Mouse (Mus musculus): Measurements from ENCODE around the gene Tbxa2r. TPM values are rescaled to one million over a fixed set of nuclear protein-coding genes. Genes with fewer than 3 reads are reported as not detected.

The Tbxa2r gene
- polyA plus RNA-seq, 1 experiment from 2014 or later: 4.4 TPM

GRCm38 (mm10) chr10:81365073-81365472 is 36.5 kb downstream of the Tbxa2r start:
- WGBS: 28% methylated on average over 4 of the region's 4 CpGs
- Histone ChIP-seq H3K27ac (replicated peaks) (no peak overlapping the region), H3K9ac (replicated peaks) (no peak overlapping the region; the same call in 1 of the 2 replicates), H3K9me3 (no peaks in the 10 kb centered on the region), H3K27me3 (peaks cover 36% of the 10 kb centered on the region), H3K36me3 (peaks cover 41% of the 10 kb centered on the region), H3K4me2 (replicated peaks) (peak overlapping the region; percentile 48; the same call in 1 of the 2 replicates), H3K4me1 (peaks cover 51% of the 10 kb centered on the region), H3K4me3 (no peak overlapping the region)
- ATAC-seq (ENCODE audit: low FRiP score, low read depth): peak; percentile 10; the same call in 1 of the 2 replicates

GRCm38 (mm10) chr10:81365672-81366476 is 37.3 kb downstream of the Tbxa2r start, which contains the start of gene 4930404N11Rik:
TSS of gene 4930404N11Rik (minus strand) at chr10:81365816.
- 13% methylated on average over 12 of the region's 12 CpGs for WGBS
- H3K36me3 ChIP-seq: peaks cover 49% of the 10 kb centered on the region
- H3K27ac ChIP-seq (replicated peaks): peak within 1 kb of the TSS; percentile 54
- H3K4me3 ChIP-seq: peak within 1 kb of the TSS; percentile 28; the same call in 1 of the 2 replicates
- peak within 1 kb of the TSS; percentile 28; the same call in 1 of the 2 replicates for H3K9ac ChIP-seq (replicated peaks)
- no peaks in the 10 kb centered on the region for H3K9me3 ChIP-seq
- H3K4me2 ChIP-seq (replicated peaks): peak within 1 kb of the TSS; percentile 48
- peaks cover 36% of the 10 kb centered on the region for H3K27me3 ChIP-seq
- ATAC-seq (ENCODE audit: low FRiP score, low read depth): peak; percentile 34; the same call in 1 of the 2 replicates
- peaks cover 43% of the 10 kb centered on the region for H3K4me1 ChIP-seq

GRCm38 (mm10) chr10:81366477-81367206 is 38.1 kb downstream of the Tbxa2r start:
- 80% methylated on average over 6 of the region's 6 CpGs for WGBS
- peaks cover 56% of the 10 kb centered on the region for H3K36me3 ChIP-seq
- H3K27ac ChIP-seq (replicated peaks): peak overlapping the region; percentile 54
- no peak overlapping the region for H3K4me2 ChIP-seq (replicated peaks)
- H3K4me3 ChIP-seq: no peak overlapping the region
- H3K9me3 ChIP-seq: no peaks in the 10 kb centered on the region
- H3K9ac ChIP-seq (replicated peaks): peak overlapping the region; percentile 28; the same call in 1 of the 2 replicates
- H3K27me3 ChIP-seq: peaks cover 36% of the 10 kb centered on the region
- no peak for ATAC-seq (ENCODE audit: low FRiP score, low read depth)
- peaks cover 43% of the 10 kb centered on the region for H3K4me1 ChIP-seq

- 78% methylated on average over 6 of the region's 6 CpGs for WGBS
- 0 out of 2 replicates have a peak overlapping the region, but pooled peaks have one; percentile 28 for H3K9ac ChIP-seq (replicated peaks)
- peaks cover 43% of the 10 kb centered on the region for H3K4me1 ChIP-seq
- 0 out of 2 replicates have a peak overlapping the region, but pooled peaks have one; percentile 25 for H3K27ac ChIP-seq (replicated peaks)
- no peak overlapping the region for H3K4me2 ChIP-seq (replicated peaks)
- no peak for ATAC-seq (ENCODE audit: low FRiP score, low read depth)
- H3K27me3 ChIP-seq: peaks cover 36% of the 10 kb centered on the region
- no peak overlapping the region for H3K4me3 ChIP-seq
- peaks cover 61% of the 10 kb centered on the region for H3K36me3 ChIP-seq
- no peaks in the 10 kb centered on the region for H3K9me3 ChIP-seq
These were observed 38.6 kb downstream of the Tbxa2r start for GRCm38 (mm10) chr10:81367207-81367495.

GRCm38 (mm10) chr10:81375322-81375721 is 46.8 kb downstream of the Tbxa2r start:
- 92% methylated on average over 10 of the region's 10 CpGs for WGBS
- no peak overlapping the region for H3K4me3 ChIP-seq
- no peaks in the 10 kb centered on the region for H3K9me3 ChIP-seq
- H3K27me3 ChIP-seq: no peaks in the 10 kb centered on the region
- peaks cover 29% of the 10 kb centered on the region for H3K4me1 ChIP-seq
- peaks cover 54% of the 10 kb centered on the region for H3K36me3 ChIP-seq
- H3K4me2 ChIP-seq (replicated peaks): 0 out of 2 replicates have a peak overlapping the region, but pooled peaks have one; percentile 84
- H3K27ac ChIP-seq (replicated peaks): no peak overlapping the region
- no peak overlapping the region for H3K9ac ChIP-seq (replicated peaks)
- no peak for ATAC-seq (ENCODE audit: low FRiP score, low read depth)

GRCm38 (mm10) chr10:81376561-81377361 is 48.2 kb downstream of the Tbxa2r start:
- H3K4me3 ChIP-seq: peak overlapping the region; percentile 85
- no peak for ATAC-seq (ENCODE audit: low FRiP score, low read depth)
- peaks cover 40% of the 10 kb centered on the region for H3K36me3 ChIP-seq
- H3K9ac ChIP-seq (replicated peaks): peak overlapping the region; percentile 97
- WGBS: 40% methylated on average over 6 of the region's 6 CpGs
- H3K27me3 ChIP-seq: no peaks in the 10 kb centered on the region
- peaks cover 29% of the 10 kb centered on the region for H3K4me1 ChIP-seq
- peak overlapping the region; percentile 84 for H3K4me2 ChIP-seq (replicated peaks)
- H3K9me3 ChIP-seq: no peaks in the 10 kb centered on the region
- 0 out of 2 replicates have a peak overlapping the region, but pooled peaks have one; percentile 3 for H3K27ac ChIP-seq (replicated peaks)

- H3K9me3 ChIP-seq: no peaks in the 10 kb centered on the region
- H3K4me1 ChIP-seq: peaks cover 33% of the 10 kb centered on the region
- H3K4me3 ChIP-seq: peak overlapping the region; percentile 85
- H3K9ac ChIP-seq (replicated peaks): peak overlapping the region; percentile 97
- H3K4me2 ChIP-seq (replicated peaks): peak overlapping the region; percentile 84
- H3K36me3 ChIP-seq: peaks cover 34% of the 10 kb centered on the region
- no peak for ATAC-seq (ENCODE audit: low FRiP score, low read depth)
- no peaks in the 10 kb centered on the region for H3K27me3 ChIP-seq
- WGBS: 63% methylated on average over 2 of the region's 2 CpGs
- 0 out of 2 replicates have a peak overlapping the region, but pooled peaks have one; percentile 73 for H3K27ac ChIP-seq (replicated peaks)
These were observed 48.8 kb downstream of the Tbxa2r start for GRCm38 (mm10) chr10:81377362-81377664.

GRCm38 (mm10) chr10:81377793-81378552 is 49.4 kb downstream of the Tbxa2r start, which contains the start of gene Fzr1:
TSS of gene Fzr1 (minus strand) at chr10:81378516.
- Histone ChIP-seq H3K9me3 (no peaks in the 10 kb centered on the region), H3K27ac (replicated peaks) (peak within 1 kb of the TSS; percentile 81), H3K4me2 (replicated peaks) (peak within 1 kb of the TSS; percentile 84), H3K27me3 (no peaks in the 10 kb centered on the region), H3K36me3 (peaks cover 28% of the 10 kb centered on the region), H3K4me1 (peaks cover 33% of the 10 kb centered on the region), H3K4me3 (peak within 1 kb of the TSS; percentile 85), H3K9ac (replicated peaks) (peak within 1 kb of the TSS; percentile 97)
- peak; percentile 72 for ATAC-seq (ENCODE audit: low FRiP score, low read depth)
- WGBS: under 1% methylated on average over 31 of the region's 59 CpGs

GRCm38 (mm10) chr10:81378553-81379182 is 50.1 kb downstream of the Tbxa2r start:
- Histone ChIP-seq H3K4me3 (peak overlapping the region; percentile 85), H3K27ac (replicated peaks) (peak overlapping the region; percentile 81), H3K27me3 (no peaks in the 10 kb centered on the region), H3K36me3 (peaks cover 21% of the 10 kb centered on the region), H3K9ac (replicated peaks) (peak overlapping the region; percentile 97), H3K9me3 (no peaks in the 10 kb centered on the region), H3K4me1 (peaks cover 33% of the 10 kb centered on the region), H3K4me2 (replicated peaks) (peak overlapping the region; percentile 60)
- under 1% methylated on average over 46 of the region's 46 CpGs for WGBS
- ATAC-seq (ENCODE audit: low FRiP score, low read depth): peak; percentile 96

GRCm38 (mm10) chr10:81379183-81379553 is 50.6 kb downstream of the Tbxa2r start:
- Histone ChIP-seq H3K27ac (replicated peaks) (peak overlapping the region; percentile 81), H3K27me3 (no peaks in the 10 kb centered on the region), H3K36me3 (peaks cover 16% of the 10 kb centered on the region), H3K4me2 (replicated peaks) (peak overlapping the region; percentile 60), H3K9me3 (no peaks in the 10 kb centered on the region), H3K9ac (replicated peaks) (peak overlapping the region; percentile 41), H3K4me1 (peaks cover 33% of the 10 kb centered on the region), H3K4me3 (peak overlapping the region; percentile 85)
- WGBS: 54% methylated on average over 3 of the region's 3 CpGs
- ATAC-seq (ENCODE audit: low FRiP score, low read depth): 0 out of 2 replicates have a peak, but pooled peaks have one; percentile 0
